Mouse (Mus musculus): Measurements from ENCODE around the gene Zer1.

GRCm38 (mm10) chr2:30092280-30092918 is 32.0 kb downstream of the Zer1 start:
- no peak for TF ChIP-seq CTCF (IDR thresholded peaks at IDR 0.05; ENCODE audit: low read depth, low read length)
- no peak for TF ChIP-seq POLR2A (IDR thresholded peaks at IDR 0.05; ENCODE audit: extremely low read depth, insufficient read depth, low read length)

All from liver, adult 2 months (tissue).